Mouse (Mus musculus) ovary, postnatal 36 days (tissue): Measurements from ENCODE around the gene Fnbp1.

ENCODE experiments used
- DNase-seq: peaks from one replicate; pipeline ENCODE4 v3.0.0; 2022; ENCODE audit warnings: low spot score, mixed read lengths

The Fnbp1 gene

GRCm38 (mm10) chr2:31150762-31151161 lies 9.0 kb upstream of the Fnbp1 start:
- DNase-seq, result no peak

- DNase-seq, result no peak
These were observed 5.2 kb upstream of the Fnbp1 start for GRCm38 (mm10) chr2:31147054-31147453.

GRCm38 (mm10) chr2:31144901-31145300 lies 3.1 kb upstream of the Fnbp1 start:
- no peak for DNase-seq

- DNase-seq, result no peak
These were observed 2.2 kb upstream of the Fnbp1 start for GRCm38 (mm10) chr2:31143768-31144695.

- no peak for DNase-seq
These were observed 1.5 kb upstream of the Fnbp1 start for GRCm38 (mm10) chr2:31143326-31143725.

GRCm38 (mm10) chr2:31142505-31142904 lies 697 bp upstream of the Fnbp1 start:
- DNase-seq, result no peak

GRCm38 (mm10) chr2:31141074-31141866 lies 538 bp downstream of the Fnbp1 start:
- DNase-seq, result no peak

- DNase-seq, result no peak
These were observed 1.1 kb downstream of the Fnbp1 start for GRCm38 (mm10) chr2:31140772-31141073.

- DNase-seq, result no peak
These were observed 1.6 kb downstream of the Fnbp1 start for GRCm38 (mm10) chr2:31139991-31140771.

- no peak for DNase-seq
These were observed 2.6 kb downstream of the Fnbp1 start for GRCm38 (mm10) chr2:31139174-31139632.

GRCm38 (mm10) chr2:31137018-31137590 lies 4.7 kb downstream of the Fnbp1 start:
- DNase-seq, result no peak

- DNase-seq, result no peak
These were observed 5.5 kb downstream of the Fnbp1 start for GRCm38 (mm10) chr2:31136338-31136737.

GRCm38 (mm10) chr2:31135512-31135931 lies 6.3 kb downstream of the Fnbp1 start:
- DNase-seq, result no peak

- no peak for DNase-seq
These were observed 7.8 kb downstream of the Fnbp1 start for GRCm38 (mm10) chr2:31133981-31134380.

GRCm38 (mm10) chr2:31132682-31133081 lies 9.1 kb downstream of the Fnbp1 start:
- no peak for DNase-seq

GRCm38 (mm10) chr2:31130815-31131299 lies 11.0 kb downstream of the Fnbp1 start:
- DNase-seq, result no peak

GRCm38 (mm10) chr2:31129742-31130518 lies 11.9 kb downstream of the Fnbp1 start:
- DNase-seq, result no peak

- no peak for DNase-seq
These were observed 13.9 kb downstream of the Fnbp1 start for GRCm38 (mm10) chr2:31127899-31128298.

GRCm38 (mm10) chr2:31127219-31127618 lies 14.6 kb downstream of the Fnbp1 start:
- DNase-seq, result no peak

- DNase-seq, result no peak
These were observed 15.8 kb downstream of the Fnbp1 start for GRCm38 (mm10) chr2:31126048-31126447.

GRCm38 (mm10) chr2:31125156-31125555 lies 16.7 kb downstream of the Fnbp1 start:
- no peak for DNase-seq
